Mouse (Mus musculus) kidney, adult 2 months (tissue): ENCODE results near the gene Atpaf1. TPM values are rescaled to one million over a fixed set of nuclear protein-coding genes. Genes with fewer than 3 reads are reported as not detected.

Experiments
- DNase-seq: peaks from one replicate; pipeline ENCODE4 v3.0.0; 2021
- H3K27ac ChIP-seq: fragments of 200-500 bp; 2 replicates; pipeline ENCODE4 v1.5.1; 2012; ENCODE audit warnings: low read depth, low read length, control low read depth, inconsistent platforms; ENCODE audit not compliant: insufficient read depth
- H3K27me3 ChIP-seq: fragments of 200-500 bp; replicated peaks from 2 replicates; pipeline ENCODE4 v1.6.1; 2012; ENCODE audit warnings: mild to moderate bottlenecking, moderate library complexity, low read length, inconsistent platforms; ENCODE audit not compliant: control insufficient read depth, insufficient read depth
- H3K36me3 ChIP-seq: fragments of 200-500 bp; 2 replicates; pipeline ENCODE4 v1.6.1; 2012; ENCODE audit warnings: mild to moderate bottlenecking, moderate library complexity, low read length, inconsistent platforms; ENCODE audit not compliant: control insufficient read depth, insufficient read depth
- H3K4me1 ChIP-seq: fragments of 200-500 bp; 2 replicates; pipeline ENCODE4 v1.6.1; 2011; ENCODE audit warnings: low read length; ENCODE audit not compliant: control insufficient read depth, insufficient read depth
- H3K4me3 ChIP-seq: fragments of 200-500 bp; 2 replicates; pipeline ENCODE4 v1.5.1; 2011; ENCODE audit warnings: mild to moderate bottlenecking, low read depth, low read length, control low read depth; ENCODE audit not compliant: insufficient read depth
- CTCF ChIP-seq: fragments of 200-500 bp; conservative IDR thresholded peaks from 2 replicates; pipeline ENCODE4 v1.5.1; 2011; ENCODE audit warnings: low read depth, mild to moderate bottlenecking, control low read depth, low read length, moderate library complexity, mixed read lengths; ENCODE audit not compliant: insufficient read depth, insufficient read length
- POLR2A ChIP-seq: fragments of 200-500 bp; IDR thresholded peaks from one replicate; pipeline ENCODE4 v1.6.1; 2011; ENCODE audit warnings: low read depth, low read length, control low read depth
- WGBS: fragments of 180-500 bp; shearing (Covaris S2); methylation state at CpG from one replicate; pipeline ENCODE4 v1.1.7; 2018; 5-methylcytosine and 5-hydroxymethylcytosine counted together
- polyA plus RNA-seq: library from polyadenylated mRNA; depleted of rRNA; stranded (reverse); fragments of >200 nt; gene quantifications from 2 replicates; pipeline ENCODE4 v1.2.3, GENCODE M21; 2012

Gene Atpaf1
- polyA plus RNA-seq, 1 experiment: 35.0 TPM

DNA sequence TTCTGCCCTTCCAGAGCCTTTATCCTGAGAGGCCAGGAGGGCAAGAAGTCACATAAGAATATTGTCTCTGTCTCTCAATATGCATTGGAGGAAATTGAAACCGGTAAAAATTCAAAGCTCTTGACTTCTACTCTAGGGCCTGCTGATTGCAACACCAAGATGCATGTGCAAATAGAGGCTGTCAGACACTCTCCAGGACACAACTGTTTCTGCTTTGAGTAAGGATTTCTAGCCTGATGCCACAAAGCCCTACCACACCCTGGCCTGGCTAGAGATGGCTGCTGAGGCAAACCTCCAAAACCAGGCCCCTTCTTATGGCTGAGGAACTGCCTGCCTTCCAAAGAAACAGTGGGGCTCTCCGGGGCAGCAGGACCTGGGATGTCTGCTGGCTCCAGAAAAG is 51.0 kb downstream of the Atpaf1 start:
- peaks cover 6% of the 10 kb centered on the region; the same call in 1 of the 2 replicates for H3K4me1 ChIP-seq
- WGBS: 74% methylated on average over 2 of the region's 2 CpGs
- no peak for DNase-seq
- no peaks in the 10 kb centered on the region; the same call in 1 of the 2 replicates for H3K36me3 ChIP-seq
- TF ChIP-seq POLR2A: no peak
- no peak for TF ChIP-seq CTCF
- H3K27me3 ChIP-seq: no peaks in the 10 kb centered on the region
- H3K4me3 ChIP-seq: no peak overlapping the region
- no peak overlapping the region for H3K27ac ChIP-seq

DNA sequence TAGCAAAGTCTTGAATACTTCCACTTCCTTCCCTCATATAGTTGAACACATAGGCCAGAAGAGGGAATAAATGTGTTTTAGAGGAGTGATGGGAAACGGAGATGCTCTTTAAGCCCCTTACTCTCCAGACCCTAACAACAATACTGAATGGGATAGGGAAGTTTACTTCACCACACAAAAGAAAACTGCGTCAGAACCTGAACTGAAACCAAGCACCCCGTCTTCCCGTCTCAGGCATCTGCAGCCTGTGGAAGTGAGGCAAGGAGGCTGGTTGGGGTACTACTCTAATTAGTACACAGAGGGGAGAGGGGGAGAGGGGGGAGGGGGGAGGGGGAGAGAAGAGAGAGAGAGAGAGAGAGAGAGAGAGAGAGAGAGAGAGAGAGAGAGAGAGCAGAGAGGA is 53.6 kb downstream of the Atpaf1 start:
- no peaks in the 10 kb centered on the region; the same call in 1 of the 2 replicates for H3K36me3 ChIP-seq
- H3K4me3 ChIP-seq: no peak overlapping the region
- H3K27ac ChIP-seq: no peak overlapping the region
- TF ChIP-seq CTCF: no peak
- TF ChIP-seq POLR2A: no peak
- peaks cover 6% of the 10 kb centered on the region; the same call in 1 of the 2 replicates for H3K4me1 ChIP-seq
- DNase-seq: no peak
- no peaks in the 10 kb centered on the region for H3K27me3 ChIP-seq
- WGBS: 80% methylated on average over 4 of the region's 4 CpGs

DNA sequence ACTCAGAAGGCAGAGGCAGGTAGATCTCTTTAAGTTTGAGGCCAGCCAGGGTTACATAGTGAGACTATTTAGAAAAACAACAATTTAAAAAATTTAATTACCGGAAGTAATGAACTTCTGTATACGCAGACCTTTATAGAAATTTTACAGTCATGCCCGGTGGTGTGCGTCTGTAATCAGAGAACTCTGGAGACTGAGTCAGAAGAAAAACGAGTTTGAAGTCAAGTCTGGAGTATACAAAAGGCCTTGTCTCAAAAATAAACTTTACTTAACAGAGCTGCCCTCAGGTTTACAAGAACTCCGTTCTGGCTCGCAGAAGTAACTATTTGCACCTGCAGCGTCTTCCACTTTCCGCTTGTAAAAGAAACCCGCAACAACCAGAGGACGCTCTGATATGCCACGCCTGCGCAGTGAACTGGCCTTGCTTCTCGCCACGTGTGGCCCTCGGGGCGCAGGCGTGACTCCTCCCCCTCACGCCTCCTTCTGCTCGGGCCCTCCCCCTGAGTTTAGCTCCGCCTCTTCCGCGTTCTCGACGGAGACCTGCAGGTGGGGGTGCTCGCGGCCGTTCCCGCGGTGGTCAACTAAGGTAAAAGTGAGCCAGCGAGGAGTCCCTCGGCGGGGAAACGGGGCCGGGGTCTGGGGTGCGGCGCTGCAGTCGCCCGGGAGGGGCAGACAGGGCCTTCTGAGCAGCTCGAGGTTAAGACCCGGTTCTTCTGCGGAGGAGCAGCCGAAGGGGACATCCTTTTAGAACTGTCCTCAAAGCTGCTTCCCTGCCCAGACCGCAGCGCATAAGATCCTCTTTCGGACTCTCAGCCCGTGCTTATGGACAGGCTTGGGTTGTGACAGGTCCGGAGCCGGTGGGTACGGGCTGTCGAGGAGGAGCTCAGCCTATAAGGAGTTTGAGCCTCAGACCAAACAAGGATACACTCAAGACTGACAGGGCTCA is 54.4 kb downstream of the Atpaf1 start, which contains the start of gene Mknk1:
Gene Mknk1, plus strand, starts transcription at position 503 of the 946 bp plus-strand sequence.
- Histone ChIP-seq H3K36me3 (no peaks in the 10 kb centered on the region; the same call in 1 of the 2 replicates), H3K27ac (0 out of 2 replicates have a peak within 1 kb of the TSS, but pooled peaks have one; percentile 30), H3K4me3 (peak within 1 kb of the TSS; percentile 94), H3K4me1 (peaks cover 6% of the 10 kb centered on the region; the same call in 1 of the 2 replicates), H3K27me3 (no peaks in the 10 kb centered on the region)
- TF ChIP-seq CTCF (no peak), POLR2A (no peak)
- peak; percentile 96 for DNase-seq
- WGBS: 1% methylated on average over 51 of the region's 51 CpGs

DNA sequence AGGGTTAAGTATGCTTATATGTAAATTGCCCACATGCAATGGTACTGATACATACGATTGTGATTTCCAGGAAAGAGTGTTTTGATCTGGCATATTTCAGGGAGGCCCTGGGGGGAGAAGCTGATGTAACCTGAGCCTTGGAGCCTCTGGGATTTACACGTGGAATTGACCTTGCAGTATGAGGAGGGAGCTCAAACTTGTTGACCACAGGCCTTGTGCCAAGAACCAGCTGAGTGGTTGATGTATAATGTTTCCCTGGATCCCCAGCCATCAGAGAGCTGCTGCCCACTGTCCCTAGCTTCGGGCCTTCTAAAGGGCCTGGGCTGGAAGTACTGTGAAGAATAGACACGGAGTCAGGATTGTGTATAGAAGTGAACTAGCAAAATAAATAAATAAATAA is 55.3 kb downstream of the Atpaf1 start:
- TF ChIP-seq POLR2A: no peak
- TF ChIP-seq CTCF: no peak
- DNase-seq: peak; percentile 40

DNA sequence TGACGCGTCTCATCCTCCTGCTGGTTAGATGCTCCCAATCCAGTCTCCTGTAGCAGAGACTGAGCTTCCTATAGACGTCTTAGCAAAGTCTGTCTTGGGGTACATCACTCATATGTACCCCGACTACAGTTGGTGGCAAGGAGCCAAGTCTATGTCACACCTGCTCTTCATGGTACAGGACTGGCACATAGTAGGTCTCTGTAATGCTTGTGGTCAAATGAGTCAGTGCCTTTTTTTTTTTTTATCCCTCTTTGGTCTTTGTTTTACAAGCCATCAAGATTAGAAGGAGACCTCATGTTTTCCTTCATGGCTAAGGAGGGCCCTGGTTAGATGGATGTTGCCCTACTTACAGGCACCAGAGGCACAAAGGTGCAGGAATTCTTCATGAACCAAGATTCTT is 56.2 kb downstream of the Atpaf1 start:
- no peak for DNase-seq
- 92% methylated on average over 4 of the region's 4 CpGs for WGBS
- Histone ChIP-seq H3K27me3 (no peaks in the 10 kb centered on the region), H3K4me1 (peaks cover 6% of the 10 kb centered on the region; the same call in 1 of the 2 replicates), H3K36me3 (no peaks in the 10 kb centered on the region), H3K27ac (no peak overlapping the region), H3K4me3 (no peak overlapping the region)
- TF ChIP-seq POLR2A: no peak
- no peak for TF ChIP-seq CTCF

More for the DNA sequence above, 55.3 kb downstream of the Atpaf1 start:
- Histone ChIP-seq H3K36me3 (no peaks in the 10 kb centered on the region), H3K27ac (no peak overlapping the region), H3K27me3 (no peaks in the 10 kb centered on the region), H3K4me1 (peaks cover 6% of the 10 kb centered on the region; the same call in 1 of the 2 replicates), H3K4me3 (no peak overlapping the region; the same call in 1 of the 2 replicates)
- 39% methylated on average over 4 of the region's 4 CpGs for WGBS

DNA sequence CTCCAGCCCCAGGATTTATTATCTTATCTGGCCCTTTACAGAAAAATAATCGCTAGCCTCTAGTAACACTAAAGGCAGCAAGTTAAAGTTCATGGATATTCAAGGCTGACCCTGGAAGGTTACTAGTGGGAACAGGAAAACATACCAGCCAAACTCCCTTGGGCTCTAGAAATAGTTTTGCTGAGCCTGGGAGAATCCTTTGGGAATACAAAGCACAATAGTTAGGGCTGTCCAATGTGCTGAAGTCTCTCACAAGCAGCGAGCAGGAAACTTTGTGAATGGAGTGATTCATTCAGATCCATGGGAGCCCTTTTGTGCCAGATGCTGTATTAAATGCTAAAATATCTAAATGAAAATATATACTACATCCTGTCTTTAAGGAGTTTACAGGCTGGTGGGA is 62.0 kb downstream of the Atpaf1 start:
- 55% methylated on average over 2 of the region's 2 CpGs for WGBS
- H3K36me3 ChIP-seq: no peaks in the 10 kb centered on the region; the same call in 1 of the 2 replicates
- no peak overlapping the region for H3K4me3 ChIP-seq
- H3K4me1 ChIP-seq: no peaks in the 10 kb centered on the region
- DNase-seq: peak; percentile 56
- no peak for TF ChIP-seq POLR2A
- no peak for TF ChIP-seq CTCF
- no peaks in the 10 kb centered on the region for H3K27me3 ChIP-seq
- H3K27ac ChIP-seq: no peak overlapping the region

DNA sequence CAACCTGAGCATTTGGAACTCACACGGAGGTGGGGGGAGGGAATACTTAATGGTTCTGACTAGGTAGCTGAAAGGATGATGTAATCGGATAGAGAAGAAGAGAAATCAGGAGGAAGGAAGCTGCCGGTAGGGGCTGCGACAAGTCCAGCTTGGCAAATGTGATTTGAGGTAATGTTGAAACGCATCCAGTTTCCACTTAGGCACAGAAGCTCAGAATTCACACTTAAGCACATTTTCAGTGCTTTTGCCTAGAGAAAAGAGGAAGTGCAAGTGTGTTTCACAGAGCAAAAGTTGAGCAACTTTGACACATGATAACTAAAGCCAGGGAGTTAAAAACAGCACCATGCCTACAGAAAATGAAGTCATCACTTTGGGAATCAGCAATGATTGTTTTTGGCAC is 62.8 kb downstream of the Atpaf1 start:
- Histone ChIP-seq H3K4me3 (no peak overlapping the region), H3K27ac (no peak overlapping the region), H3K36me3 (no peaks in the 10 kb centered on the region; the same call in 1 of the 2 replicates), H3K4me1 (no peaks in the 10 kb centered on the region), H3K27me3 (no peaks in the 10 kb centered on the region)
- TF ChIP-seq CTCF (no peak), POLR2A (no peak)
- DNase-seq: peak; percentile 18
- 57% methylated on average over 5 of the region's 5 CpGs for WGBS
